Mouse (Mus musculus) macrophage (primary cell): Measurements from ENCODE around the gene Gm10354. TPM values are rescaled to one million over a fixed set of nuclear protein-coding genes. Genes with fewer than 3 reads are reported as not detected.
"Not testable (repeated sequence)": the region's sequence is repeated elsewhere in the genome, so short reads cannot be mapped to it uniquely, and the experiment has no call there.

Experiments
- H3K27ac ChIP-seq: fragments of 350-480 bp; formaldehyde crosslinking; 2 replicates; pipeline ENCODE4 v1.9.0; 2021
- H3K36me3 ChIP-seq: fragments of 350-480 bp; formaldehyde crosslinking; 2 replicates; pipeline ENCODE4 v1.9.0; 2021; ENCODE audit errors: inconsistent target
- H3K4me3 ChIP-seq: fragments of 350-480 bp; formaldehyde crosslinking; 2 replicates; pipeline ENCODE4 v1.9.0; 2021; ENCODE audit errors: inconsistent target
- H3K79me2 ChIP-seq: fragments of 350-480 bp; formaldehyde crosslinking; 2 replicates; pipeline ENCODE4 v1.9.0; 2021; ENCODE audit errors: inconsistent target
- WGBS: methylation state at CpG from one replicate; pipeline ENCODE4 v1.1.7; 2026; ENCODE audit warnings: inconsistent platforms; ENCODE audit not compliant: missing documents; 5-methylcytosine and 5-hydroxymethylcytosine counted together
- polyA plus RNA-seq: library from polyadenylated mRNA; stranded (reverse); fragments of 250-400 nt; gene quantifications from 3 replicates; pipeline ENCODE4 v1.2.4, GENCODE M21; 2018; ENCODE audit warnings: inconsistent platforms

Gene Gm10354
- polyA plus RNA-seq, 1 experiment from 2014 or later: not detected

- not testable (repeated sequence) for H3K79me2 ChIP-seq, H3K36me3 ChIP-seq, H3K4me3 ChIP-seq, H3K27ac ChIP-seq
- WGBS: no CpG with 5 or more reads among the region's 6 CpGs
Measured at GRCm38 (mm10) chr5:14986649-14987387, 8.1 kb upstream of the Gm10354 start.

GRCm38 (mm10) chr5:14977368-14977767, 1.4 kb downstream of the Gm10354 start:
- not testable (repeated sequence) for H3K27ac ChIP-seq, H3K4me3 ChIP-seq
- 85% methylated on average over 3 of the region's 4 CpGs for WGBS

DNA sequence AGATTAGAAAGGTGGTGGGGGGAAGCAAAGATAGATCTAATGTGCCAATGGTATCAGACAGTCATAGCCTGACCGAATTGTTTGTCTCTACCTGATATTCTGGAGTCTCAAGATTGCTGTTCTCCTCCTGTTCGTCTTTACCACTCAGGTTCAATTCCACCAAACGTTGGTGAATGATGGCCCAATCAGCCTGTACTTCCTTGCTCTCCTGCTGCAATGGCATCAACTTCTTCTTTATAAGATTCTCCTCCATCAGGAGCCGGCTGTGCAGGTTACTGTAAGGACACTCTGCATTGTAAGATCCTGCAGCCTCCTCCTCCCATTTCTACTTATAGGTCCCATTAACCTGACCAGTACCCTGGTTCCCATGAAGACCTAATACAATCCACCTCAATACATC, 3.4 kb downstream of the Gm10354 start:
- not testable (repeated sequence) for H3K4me3 ChIP-seq, H3K27ac ChIP-seq, H3K36me3 ChIP-seq, H3K79me2 ChIP-seq
- 57% methylated on average over 1 of the region's 4 CpGs for WGBS

More at GRCm38 (mm10) chr5:14977368-14977767, 1.4 kb downstream of the Gm10354 start:
- not testable (repeated sequence) for H3K36me3 ChIP-seq, H3K79me2 ChIP-seq

DNA sequence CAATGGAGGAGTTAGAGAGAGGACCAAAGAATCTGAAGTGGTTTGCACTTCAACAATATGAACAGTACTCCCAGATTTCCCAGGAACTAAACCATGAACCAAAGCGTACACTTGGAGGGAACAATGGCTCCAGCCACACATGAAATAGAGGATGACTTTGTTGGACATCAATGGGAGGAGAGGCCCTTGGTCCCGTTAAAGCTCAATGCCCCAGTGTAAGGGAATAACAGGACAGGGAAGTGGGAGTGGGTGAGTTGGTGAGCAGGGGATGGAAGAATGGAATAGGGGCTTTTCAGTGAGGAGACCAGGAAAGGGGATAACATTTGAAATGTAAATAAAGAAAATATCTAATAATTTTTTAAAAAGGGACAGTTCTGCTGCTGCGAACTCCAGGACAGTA, 5.9 kb downstream of the Gm10354 start:
- not testable (repeated sequence) for H3K27ac ChIP-seq, H3K79me2 ChIP-seq, H3K36me3 ChIP-seq, H3K4me3 ChIP-seq
- WGBS: 67% methylated on average over 3 of the region's 3 CpGs

- not testable (repeated sequence) for H3K4me3 ChIP-seq, H3K27ac ChIP-seq, H3K79me2 ChIP-seq, H3K36me3 ChIP-seq
- WGBS: 84% methylated on average over 8 of the region's 13 CpGs
Measured at GRCm38 (mm10) chr5:14963821-14964220, 14.9 kb downstream of the Gm10354 start.

- not testable (repeated sequence) for H3K79me2 ChIP-seq, H3K4me3 ChIP-seq, H3K36me3 ChIP-seq, H3K27ac ChIP-seq
- WGBS: 87% methylated on average over 3 of the region's 4 CpGs
Measured at GRCm38 (mm10) chr5:14961502-14961901, 17.2 kb downstream of the Gm10354 start.

- WGBS: no CpG with 5 or more reads among the region's 1 CpGs
- not testable (repeated sequence) for H3K36me3 ChIP-seq, H3K27ac ChIP-seq, H3K4me3 ChIP-seq, H3K79me2 ChIP-seq
Measured at GRCm38 (mm10) chr5:14955928-14956706, 22.6 kb downstream of the Gm10354 start.

GRCm38 (mm10) chr5:14953587-14953986, 25.1 kb downstream of the Gm10354 start:
- not testable (repeated sequence) for H3K79me2 ChIP-seq, H3K4me3 ChIP-seq, H3K27ac ChIP-seq, H3K36me3 ChIP-seq

- H3K4me3 ChIP-seq, H3K36me3 ChIP-seq, H3K79me2 ChIP-seq, H3K27ac ChIP-seq: not testable (repeated sequence)
- 84% methylated on average over 3 of the region's 3 CpGs for WGBS
Measured at GRCm38 (mm10) chr5:14952749-14953148, 26.0 kb downstream of the Gm10354 start.

DNA sequence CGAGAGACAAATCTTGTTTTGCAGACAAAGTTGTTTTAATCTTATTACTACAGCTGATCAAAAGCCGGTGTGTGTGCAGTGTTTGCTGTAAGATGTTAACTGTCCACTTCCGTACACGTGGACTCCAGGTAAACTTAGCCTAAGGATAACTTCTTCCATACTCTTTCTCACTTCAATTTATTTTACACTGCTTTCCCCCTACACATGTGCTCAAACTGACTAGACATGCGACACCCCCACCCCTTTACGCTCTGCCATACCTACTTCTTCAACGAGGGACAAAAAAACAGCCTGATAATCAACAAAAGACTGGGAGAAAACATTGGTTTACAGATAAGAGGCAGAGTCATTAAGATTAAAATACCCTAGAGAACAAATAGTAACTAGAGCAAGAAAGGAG, 26.9 kb downstream of the Gm10354 start:
- H3K36me3 ChIP-seq, H3K4me3 ChIP-seq, H3K27ac ChIP-seq, H3K79me2 ChIP-seq: not testable (repeated sequence)
- WGBS: 66% methylated on average over 7 of the region's 7 CpGs

- H3K79me2 ChIP-seq, H3K36me3 ChIP-seq, H3K4me3 ChIP-seq, H3K27ac ChIP-seq: not testable (repeated sequence)
- 80% methylated on average over 2 of the region's 4 CpGs for WGBS
Measured at GRCm38 (mm10) chr5:14947482-14948198, 31.1 kb downstream of the Gm10354 start.

DNA sequence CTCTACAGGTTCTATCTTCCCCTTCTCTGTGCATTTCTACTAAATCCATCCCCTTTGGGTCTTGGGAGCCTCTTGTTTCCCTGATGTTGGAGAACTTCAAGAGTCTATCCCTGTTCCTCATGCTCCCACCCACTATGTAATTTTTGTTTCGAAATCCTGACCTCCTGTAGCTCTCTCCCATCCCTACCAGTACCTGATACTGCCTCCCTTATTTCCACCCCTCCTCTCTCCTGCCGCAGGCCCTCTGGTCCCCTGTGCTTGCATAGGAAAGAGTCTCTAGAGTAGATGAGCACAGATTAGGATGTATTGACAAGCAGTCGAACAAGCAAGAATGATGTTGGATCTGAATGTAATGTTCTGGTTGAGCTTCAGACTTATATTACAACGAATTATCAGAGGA, 33.2 kb downstream of the Gm10354 start:
- H3K36me3 ChIP-seq, H3K4me3 ChIP-seq, H3K79me2 ChIP-seq, H3K27ac ChIP-seq: not testable (repeated sequence)
- WGBS: 84% methylated on average over 2 of the region's 4 CpGs

- WGBS: 100% methylated on average over 1 of the region's 1 CpGs
- not testable (repeated sequence) for H3K79me2 ChIP-seq, H3K4me3 ChIP-seq, H3K27ac ChIP-seq, H3K36me3 ChIP-seq
Measured at GRCm38 (mm10) chr5:14941043-14941442, 37.7 kb downstream of the Gm10354 start.

DNA sequence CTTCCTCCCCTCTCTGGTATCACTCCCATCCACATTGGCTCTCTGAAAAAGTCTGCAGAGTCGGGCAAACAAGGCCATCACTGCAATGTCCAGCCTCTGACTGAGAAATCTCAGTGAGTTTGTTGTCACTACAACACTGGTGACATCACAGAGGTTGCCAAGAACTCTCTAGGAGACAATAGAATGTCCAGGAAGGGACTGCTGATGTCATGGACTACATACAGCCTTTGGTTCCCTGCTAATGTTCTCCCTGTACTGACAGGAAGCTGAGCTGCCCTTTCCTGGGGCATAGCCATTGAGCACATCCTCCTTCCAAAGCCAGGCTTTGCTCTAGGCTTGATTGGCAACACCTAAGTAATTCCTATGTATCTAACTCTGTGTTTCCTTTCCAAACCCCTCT, 40.4 kb downstream of the Gm10354 start, which contains the start of gene Speer4e:
Speer4e (minus strand) TSS at position 101 of the 400 bp plus-strand sequence.
- not testable (repeated sequence) for H3K36me3 ChIP-seq, H3K4me3 ChIP-seq, H3K27ac ChIP-seq, H3K79me2 ChIP-seq
- 18% methylated on average over 1 of the region's 1 CpGs for WGBS

- H3K36me3 ChIP-seq, H3K4me3 ChIP-seq, H3K79me2 ChIP-seq, H3K27ac ChIP-seq: not testable (repeated sequence)
- 78% methylated on average over 3 of the region's 6 CpGs for WGBS
Measured at GRCm38 (mm10) chr5:14933721-14934120, 45.0 kb downstream of the Gm10354 start.
